Mouse (Mus musculus) MEL (cell line): ENCODE results near the gene Ccndbp1. TPM values are rescaled to one million over a fixed set of nuclear protein-coding genes. Genes with fewer than 3 reads are reported as not detected.

Experiments
- DNase-seq: peaks from one replicate; pipeline ENCODE4 v3.0.0; 2011; ENCODE audit warnings: low read depth, low spot score
- H3K27ac ChIP-seq: 2 replicates; pipeline ENCODE4 v1.5.1; 2012; ENCODE audit warnings: low read depth, mild to moderate bottlenecking, control low read depth, low read length, moderate library complexity; ENCODE audit not compliant: control insufficient read depth
- H3K27me3 ChIP-seq, 2 experiments: fragments of 150-350 bp in 1 of 2; sonication (generic) in 1 of 2; 2 replicates each; pipeline ENCODE4 v1.6.1; 2012; ENCODE audit warnings: low read length in 2 of 2, mild to moderate bottlenecking in 2 of 2, improper control_type of control experiment in 1 of 2, moderate library complexity in 1 of 2; ENCODE audit not compliant: insufficient read depth in 2 of 2, control insufficient read depth in 1 of 2
- H3K36me3 ChIP-seq, 2 experiments: 2 replicates each; pipeline ENCODE4 v1.6.1; 2012 to 2014; ENCODE audit warnings: low read length in 2 of 2, improper control_type of control experiment in 1 of 2, inconsistent platforms in 1 of 2, mild to moderate bottlenecking in 1 of 2; ENCODE audit not compliant: insufficient read depth in 2 of 2, control insufficient read depth in 1 of 2
- H3K4me1 ChIP-seq, 2 experiments: fragments of 150-350 bp in 1 of 2; sonication (generic) in 1 of 2; 2 replicates each; pipeline ENCODE4 v1.6.1; 2012; ENCODE audit warnings: low read length in 2 of 2, improper control_type of control experiment in 1 of 2, mild to moderate bottlenecking in 1 of 2; ENCODE audit not compliant: insufficient read depth in 2 of 2, control insufficient read depth in 1 of 2
- H3K4me3 ChIP-seq, 2 experiments: fragments of 150-350 bp in 1 of 2; sonication (generic) in 1 of 2; 2 replicates each; pipeline ENCODE4 v1.5.1; 2012; ENCODE audit warnings: low read depth in 2 of 2, low read length in 2 of 2, mild to moderate bottlenecking in 2 of 2, moderate library complexity in 2 of 2, control low read depth in 1 of 2, improper control_type of control experiment in 1 of 2; ENCODE audit not compliant: control insufficient read depth in 1 of 2, insufficient read depth in 1 of 2
- H3K79me2 ChIP-seq: 2 replicates; pipeline ENCODE4 v1.6.1; 2012; ENCODE audit warnings: mild to moderate bottlenecking, low read length, moderate library complexity; ENCODE audit not compliant: control insufficient read depth, poor library complexity, insufficient read depth
- H3K9ac ChIP-seq: 2 replicates; pipeline ENCODE4 v1.6.1; 2012; ENCODE audit warnings: low read depth, mild to moderate bottlenecking, control low read depth, low read length, moderate library complexity; ENCODE audit not compliant: control insufficient read depth, poor library complexity, severe bottlenecking
- H3K9me3 ChIP-seq: fragments of 150-350 bp; sonication (generic); replicated peaks from 2 replicates; pipeline ENCODE4 v1.6.1; 2012; ENCODE audit warnings: mild to moderate bottlenecking, low read length, improper control_type of control experiment, moderate library complexity; ENCODE audit not compliant: insufficient read depth
- CHD1 ChIP-seq: IDR thresholded peaks from 2 replicates; pipeline ENCODE4 v1.6.1; 2012; ENCODE audit warnings: low read depth, mild to moderate bottlenecking, inconsistent platforms, low read length, improper control_type of control experiment
- CHD2 ChIP-seq: IDR thresholded peaks from 2 replicates; pipeline ENCODE4 v1.6.1; 2011; ENCODE audit warnings: low read length, improper control_type of control experiment
- CTCF ChIP-seq, 3 experiments: IDR thresholded peaks in 2 of 3; conservative IDR thresholded peaks in 1 of 3; 2 replicates each; pipeline ENCODE4 v1.5.1; 2011 to 2012; ENCODE audit warnings: low read length in 3 of 3, low read depth in 2 of 3, mild to moderate bottlenecking in 2 of 3, improper control_type of control experiment in 1 of 3, inconsistent platforms in 1 of 3, mixed read lengths in 1 of 3, moderate library complexity in 1 of 3; ENCODE audit not compliant: control insufficient read depth in 1 of 3, insufficient read depth in 1 of 3, poor library complexity in 1 of 3, severe bottlenecking in 1 of 3
- E2F4 ChIP-seq: IDR thresholded peaks from 2 replicates; pipeline ENCODE4 v1.6.1; 2011; ENCODE audit warnings: low read depth, low read length, improper control_type of control experiment, borderline replicate concordance
- ELF1 ChIP-seq: IDR thresholded peaks from 2 replicates; pipeline ENCODE4 v1.6.1; 2014; ENCODE audit warnings: low read depth, mild to moderate bottlenecking, inconsistent platforms, low read length, improper control_type of control experiment, moderate library complexity
- EP300 ChIP-seq, 2 experiments: IDR thresholded peaks; 2 replicates each; pipeline ENCODE4 v1.6.1; 2011; ENCODE audit warnings: improper control_type of control experiment in 2 of 2, low read length in 2 of 2, low read depth in 1 of 2, mild to moderate bottlenecking in 1 of 2
- ETS1 ChIP-seq: IDR thresholded peaks from 2 replicates; pipeline ENCODE4 v1.6.1; 2012; ENCODE audit warnings: low read depth, mild to moderate bottlenecking, inconsistent platforms, low read length, improper control_type of control experiment, moderate library complexity
- GABPA ChIP-seq: IDR thresholded peaks from 2 replicates; pipeline ENCODE4 v1.6.1; 2012; ENCODE audit warnings: low read depth, mild to moderate bottlenecking, inconsistent platforms, low read length, improper control_type of control experiment, moderate library complexity
- HCFC1 ChIP-seq: IDR thresholded peaks from 2 replicates; pipeline ENCODE4 v1.6.1; 2012; ENCODE audit warnings: low read depth, mild to moderate bottlenecking, inconsistent platforms, low read length, improper control_type of control experiment, moderate library complexity
- JUND ChIP-seq: IDR thresholded peaks from 2 replicates; pipeline ENCODE4 v1.6.1; 2011; ENCODE audit warnings: low read depth, mild to moderate bottlenecking, improper control_type of control experiment, low read length
- MAFK ChIP-seq: IDR thresholded peaks from 2 replicates; pipeline ENCODE4 v1.6.1; 2011; ENCODE audit warnings: low read depth, mild to moderate bottlenecking, low read length, improper control_type of control experiment, borderline replicate concordance
- MAX ChIP-seq: IDR thresholded peaks from 2 replicates; pipeline ENCODE4 v1.6.1; 2011; ENCODE audit warnings: low read length, improper control_type of control experiment
- MEF2A ChIP-seq: IDR thresholded peaks from 2 replicates; pipeline ENCODE4 v1.6.1; 2014; ENCODE audit warnings: low read depth, mild to moderate bottlenecking, inconsistent platforms, low read length, improper control_type of control experiment; ENCODE audit not compliant: poor library complexity, insufficient replicate concordance, severe bottlenecking; ENCODE audit errors: extremely low read depth
- MYC ChIP-seq: IDR thresholded peaks from 2 replicates; pipeline ENCODE4 v1.6.1; 2011; ENCODE audit warnings: low read depth, mild to moderate bottlenecking, low read length, improper control_type of control experiment, moderate library complexity
- POLR2AphosphoS2 ChIP-seq: IDR thresholded peaks from 2 replicates; pipeline ENCODE4 v1.6.1; 2011; ENCODE audit warnings: low read length, improper control_type of control experiment
- POLR2AphosphoS5 ChIP-seq: IDR thresholded peaks from 2 replicates; pipeline ENCODE4 v1.6.1; 2012; ENCODE audit warnings: low read depth, borderline replicate concordance, mild to moderate bottlenecking, inconsistent platforms, low read length, moderate library complexity, mixed read lengths
- RAD21 ChIP-seq: IDR thresholded peaks from 2 replicates; pipeline ENCODE4 v1.6.1; 2011; ENCODE audit warnings: mild to moderate bottlenecking, low read depth, low read length, improper control_type of control experiment
- SMC3 ChIP-seq: IDR thresholded peaks from 2 replicates; pipeline ENCODE4 v1.6.1; 2011; ENCODE audit warnings: low read depth, low read length, improper control_type of control experiment
- UBTF ChIP-seq: IDR thresholded peaks from 2 replicates; pipeline ENCODE4 v1.6.1; 2012; ENCODE audit warnings: low read depth, mild to moderate bottlenecking, inconsistent platforms, low read length, improper control_type of control experiment, moderate library complexity, borderline replicate concordance; ENCODE audit not compliant: insufficient read depth
- ZC3H11A ChIP-seq: IDR thresholded peaks from 2 replicates; pipeline ENCODE4 v1.6.1; 2012; ENCODE audit warnings: low read depth, mild to moderate bottlenecking, inconsistent platforms, low read length, improper control_type of control experiment
- ZKSCAN1 ChIP-seq: IDR thresholded peaks from 2 replicates; pipeline ENCODE4 v1.6.1; 2012; ENCODE audit warnings: low read depth, mild to moderate bottlenecking, inconsistent platforms, low read length, improper control_type of control experiment, moderate library complexity
- polyA plus RNA-seq, 2 experiments: library from polyadenylated mRNA; stranded (reverse) in 1 of 2; unstranded in 1 of 2; fragments of >175 nt in 1 of 2; fragments of >200 nt in 1 of 2; gene quantifications; 2 replicates each; pipeline versions ENCODE4 v1.2.1 to v1.2.4; 2012; ENCODE audit warnings: low replicate concordance in 2 of 2, low read depth in 1 of 2; ENCODE audit not compliant: insufficient read length in 2 of 2, insufficient read depth in 1 of 2, missing spikeins in 1 of 2
- total RNA-seq: library from RNA; depleted of rRNA; stranded (reverse); fragments of 300-350 nt; gene quantifications from 2 replicates; pipeline ENCODE4 v1.2.3, GENCODE M21; 2012

The Ccndbp1 gene
- total and polyA plus RNA-seq, 3 experiments, result 25.7 to 250 (median 26.1) TPM

DNA sequence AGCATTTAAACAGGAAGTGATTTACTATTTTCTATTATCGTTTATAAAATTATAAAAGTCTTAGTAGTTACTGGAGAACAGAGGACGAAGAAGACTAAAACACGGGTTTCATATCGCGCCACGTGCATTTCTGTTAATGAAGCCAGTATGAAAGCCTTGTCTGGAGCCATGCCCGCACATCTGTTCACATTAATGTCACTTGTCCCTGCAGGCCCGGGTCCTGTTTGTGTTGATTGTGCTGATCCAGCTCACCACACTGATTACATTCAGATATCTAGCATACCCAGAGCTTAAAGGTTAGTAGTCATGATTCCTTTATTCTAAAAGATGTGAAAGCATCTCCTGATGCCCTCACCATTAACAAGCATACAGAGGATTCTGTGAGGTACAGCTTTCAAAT lies 9.3 kb upstream of the Ccndbp1 start:
- TF ChIP-seq HCFC1, result no peak
- 0 out of 4 replicates have a peak, but pooled peaks of 1 of the 2 experiments have one; percentile 9 for TF ChIP-seq EP300 (IDR thresholded peaks at IDR 0.05; ENCODE audit: low read depth in 1 of 2, low read length in 2 of 2)
- no peaks in the 10 kb centered on the region for H3K36me3 ChIP-seq
- H3K4me1 ChIP-seq, result no peaks in the 10 kb centered on the region
- DNase-seq, result no peak
- H3K27me3 ChIP-seq, result no peaks in the 10 kb centered on the region
- no peaks in the 10 kb centered on the region for H3K9me3 ChIP-seq
- H3K79me2 ChIP-seq, result no peaks in the 10 kb centered on the region
- H3K4me3 ChIP-seq, result no peak overlapping the region
- H3K27ac ChIP-seq, result no peak overlapping the region
- H3K9ac ChIP-seq, result no peak overlapping the region

GRCm38 (mm10) chr2:121003586-121003985 lies 4.6 kb upstream of the Ccndbp1 start:
- DNase-seq, result peak; percentile 67
- Histone ChIP-seq H3K9ac (no peak overlapping the region), H3K36me3 (no peaks in the 10 kb centered on the region; a peak in 1 of 4 replicates), H3K27ac (no peak overlapping the region), H3K4me3 (no peak overlapping the region), H3K9me3 (no peaks in the 10 kb centered on the region), H3K79me2 (no peaks in the 10 kb centered on the region), H3K4me1 (no peaks in the 10 kb centered on the region; a peak in 1 of 4 replicates), H3K27me3 (no peaks in the 10 kb centered on the region)
- TF ChIP-seq MAFK (no peak), MYC (peak; percentile 47; the same call in 1 of the 2 replicates), HCFC1 (no peak), SMC3 (peak; percentile 63), CTCF (IDR thresholded peaks at IDR 0.05 in 2 of 3, conservative IDR thresholded peaks at IDR 0.05 in 1 of 3; ENCODE audit: control insufficient read depth in 1 of 3, insufficient read depth in 1 of 3, low read depth in 2 of 3, low read length in 3 of 3, poor library complexity in 1 of 3, severe bottlenecking in 1 of 3) (peak; percentile 23 to 73 (median 26); a peak in 5 of 6 replicates), ETS1 (no peak), RAD21 (peak; percentile 61), MAX (no peak)

DNA sequence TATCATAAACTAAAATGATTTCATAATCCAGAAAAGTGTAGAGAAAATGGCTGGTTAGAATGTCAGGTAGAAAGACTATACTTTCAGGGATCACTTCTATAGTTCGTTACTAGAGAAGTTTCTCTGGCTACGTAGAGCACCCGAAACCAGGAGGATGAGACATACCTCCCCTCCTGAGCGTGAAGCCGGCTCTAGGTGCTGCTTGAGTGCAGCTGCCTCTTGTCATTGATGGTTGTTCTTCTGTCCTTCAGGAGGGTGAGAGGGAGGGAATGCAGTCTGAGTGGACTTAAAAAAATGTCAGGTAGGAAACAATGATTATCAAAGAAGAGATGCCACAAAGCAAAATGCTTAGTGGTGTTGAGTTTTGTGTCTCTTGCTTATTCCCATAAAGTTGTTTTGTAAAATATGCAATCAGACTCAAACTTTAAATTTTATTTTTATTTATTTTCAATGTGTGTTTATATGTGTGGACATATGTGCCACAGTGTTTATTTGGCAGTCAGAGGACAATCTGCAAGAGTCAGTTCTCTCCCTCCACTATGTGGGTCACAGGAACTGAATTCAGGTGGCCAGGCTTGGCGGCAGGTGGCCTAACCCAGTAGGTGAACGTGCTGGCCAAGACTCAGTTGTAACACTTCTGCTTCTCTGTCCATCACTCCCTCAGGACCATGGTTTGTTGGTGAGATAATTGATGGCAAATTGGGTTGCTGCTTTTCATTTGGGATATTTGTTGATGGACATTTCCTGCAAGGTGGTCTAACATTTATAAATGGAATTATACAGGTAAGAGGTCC lies 4.0 kb upstream of the Ccndbp1 start:
- no peak for TF ChIP-seq EP300 (IDR thresholded peaks at IDR 0.05; ENCODE audit: low read depth in 1 of 2, low read length in 2 of 2)
- no peak for TF ChIP-seq ZC3H11A
- TF ChIP-seq JUND, result no peak
- TF ChIP-seq CHD1, result no peak
- TF ChIP-seq POLR2AphosphoS2, result no peak
- TF ChIP-seq CTCF (IDR thresholded peaks at IDR 0.05 in 2 of 3, conservative IDR thresholded peaks at IDR 0.05 in 1 of 3; ENCODE audit: control insufficient read depth in 1 of 3, insufficient read depth in 1 of 3, low read depth in 2 of 3, low read length in 3 of 3, poor library complexity in 1 of 3, severe bottlenecking in 1 of 3), result no peak
- no peak for TF ChIP-seq ETS1
- no peak for TF ChIP-seq UBTF
- no peak for TF ChIP-seq E2F4
- no peak for TF ChIP-seq ELF1
- TF ChIP-seq MEF2A, result no peak
- TF ChIP-seq GABPA, result no peak
- TF ChIP-seq POLR2AphosphoS5, result no peak
- TF ChIP-seq CHD2, result no peak
- TF ChIP-seq ZKSCAN1, result no peak
- TF ChIP-seq MAX, result no peak
- TF ChIP-seq, all 39 proteins: peak for 0

More for the DNA sequence above, 4.0 kb upstream of the Ccndbp1 start:
- Histone ChIP-seq H3K36me3 (peaks cover 0 to 2% of the 10 kb centered on the region in 2 experiments; a peak in 2 of 4 replicates), H3K4me3 (no peak overlapping the region), H3K27me3 (no peaks in the 10 kb centered on the region), H3K9me3 (no peaks in the 10 kb centered on the region), H3K27ac (no peak overlapping the region), H3K4me1 (peaks cover 0 to 3% of the 10 kb centered on the region in 2 experiments; a peak in 1 of 4 replicates), H3K9ac (no peak overlapping the region), H3K79me2 (peaks cover 2% of the 10 kb centered on the region)
- no peak for DNase-seq
